ENCODE assay signal across 8 mouse cellular contexts in the genomic region with DNA sequence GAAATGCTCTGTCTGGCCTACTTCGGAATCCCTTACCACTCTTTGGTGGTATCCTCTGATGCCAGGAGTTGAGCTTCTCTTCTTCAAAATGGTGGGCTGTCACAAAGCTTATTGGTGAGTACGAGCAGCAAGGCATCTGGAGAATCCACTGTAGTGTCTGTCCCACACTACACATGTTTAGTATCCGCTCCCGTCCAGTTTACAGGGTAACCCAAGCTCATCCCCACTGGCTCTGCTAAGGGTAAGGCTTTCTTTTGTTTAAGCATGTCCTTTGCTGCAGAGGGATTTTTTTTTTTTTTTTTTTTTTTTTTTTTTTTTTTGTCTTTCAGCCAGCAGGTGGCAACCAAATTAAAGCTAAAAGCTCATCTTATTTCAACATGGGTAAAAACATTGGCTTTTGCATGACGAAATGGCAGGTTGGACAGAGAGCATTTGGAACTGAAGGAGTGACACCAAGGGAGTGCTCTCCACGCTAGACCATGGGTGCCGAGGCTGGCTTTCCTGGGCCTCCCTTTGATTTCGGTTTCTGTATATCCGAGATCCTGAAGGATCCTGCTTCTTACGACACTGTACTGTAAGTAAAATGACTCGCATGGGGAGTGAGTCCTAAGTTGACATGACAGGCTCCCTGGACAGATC. TPM values are rescaled to one million over a fixed set of nuclear protein-coding genes. Genes with fewer than 3 reads are reported as not detected.
DNase-seq lines count a peak whose midpoint lies in the region; ATAC-seq and TF ChIP-seq lines count a peak whose summit lies in the region.

A gene (plus strand): TSS at position 493 of the 639 bp plus-strand sequence.

- no peaks in the 10 kb centered on the region for H3K9me3 ChIP-seq in heart, embryonic 16.5 days (replicated peaks; ENCODE audit: control insufficient read depth, low read length)
- no peaks in the 10 kb centered on the region for H3K9me3 ChIP-seq in limb, embryonic 15.5 days
- no peaks in the 10 kb centered on the region for H3K9me3 ChIP-seq in stomach, postnatal 0 days (ENCODE audit: control insufficient read depth, low read length)

- 72% methylated on average over 11 of the region's 11 CpGs for whole genome bisulfite sequencing in heart, embryonic 16.5 days
- 78% methylated on average over 11 of the region's 11 CpGs for WGBS in limb, embryonic 15.5 days
- 77% methylated on average over 11 of the region's 11 CpGs for WGBS in stomach, postnatal 0 days

- peak; percentile 2; the same call in 1 of the 2 replicates for TF ChIP-seq CTCF in bone marrow macrophage, adult 2 months (IDR thresholded peaks at IDR 0.05; ENCODE audit: low read depth, low read length)
- peak; percentile 47 for TF ChIP-seq CTCF in stomach, postnatal 0 days (IDR thresholded peaks at IDR 0.05; ENCODE audit: low read depth)

- no peaks in the 10 kb centered on the region for H3K27me3 ChIP-seq in heart, embryonic 16.5 days (ENCODE audit: control insufficient read depth, insufficient read depth, low read length)
- H3K27me3 ChIP-seq in limb, embryonic 15.5 days, result no peaks in the 10 kb centered on the region
- no peaks in the 10 kb centered on the region for H3K27me3 ChIP-seq in stomach, postnatal 0 days (ENCODE audit: control insufficient read depth, insufficient read depth, low read length)

- no peak within 1 kb of the TSS for H3K27ac ChIP-seq in bone marrow macrophage, adult 2 months (ENCODE audit: insufficient read depth, low read depth, low read length)
- no peak within 1 kb of the TSS for H3K27ac ChIP-seq in heart, embryonic 16.5 days (ENCODE audit: low read length)
- H3K27ac ChIP-seq in limb, embryonic 15.5 days, result no peak within 1 kb of the TSS
- no peak within 1 kb of the TSS for H3K27ac ChIP-seq in stomach, postnatal 0 days (replicated peaks)

- no peak for ATAC-seq in heart, embryonic 16.5 days (replicated peaks; ENCODE audit: extremely low read depth, insufficient read depth, low FRiP score)
- ATAC-seq in limb, embryonic 15.5 days (ENCODE audit: insufficient number of reproducible peaks, low FRiP score, low TSS enrichment, low read depth), result no peak
- no peak for ATAC-seq in stomach, postnatal 0 days (ENCODE audit: low FRiP score, low TSS enrichment)

- H3K4me3 ChIP-seq in bone marrow macrophage, adult 2 months (ENCODE audit: insufficient read depth, low read length), result no peak within 1 kb of the TSS
- H3K4me3 ChIP-seq in heart, embryonic 16.5 days (ENCODE audit: low read length), result no peak within 1 kb of the TSS
- no peak within 1 kb of the TSS for H3K4me3 ChIP-seq in limb, embryonic 15.5 days
- no peak within 1 kb of the TSS for H3K4me3 ChIP-seq in stomach, postnatal 0 days (ENCODE audit: low read depth, low read length)

- peaks cover 6% of the 10 kb centered on the region; the same call in 1 of the 2 replicates for H3K4me1 ChIP-seq in bone marrow macrophage, adult 2 months (ENCODE audit: control insufficient read depth, insufficient read depth, low read length)
- H3K4me1 ChIP-seq in heart, embryonic 16.5 days (ENCODE audit: control insufficient read depth, insufficient read depth, low read length), result no peaks in the 10 kb centered on the region
- H3K4me1 ChIP-seq in limb, embryonic 15.5 days, result no peaks in the 10 kb centered on the region
- H3K4me1 ChIP-seq in stomach, postnatal 0 days (replicated peaks; ENCODE audit: control insufficient read depth, insufficient read depth), result no peaks in the 10 kb centered on the region

- intact Hi-C loops in left cerebral cortex, postnatal 10 days (cut with DNase I), result loop anchor here (5.0 kb wide), 2 partner anchors 139 to 381 kb away; no protein-coding TSS in a partner anchor

- no peak for DNase-seq in left cerebral cortex, postnatal 10 days (ENCODE audit: extremely low spot score in 1 of 2, low spot score in 2 of 2)
- DNase-seq in left cerebral cortex, adult 9 months (ENCODE audit: low spot score in 2 of 2), result no peak
- DNase-seq in stomach, postnatal 0 days (ENCODE audit: low spot score), result no peak
- DNase-seq in lung, postnatal 10 days, result no peak
- DNase-seq in lung, postnatal 4 days, result no peak

- H3K9ac ChIP-seq in heart, embryonic 16.5 days (ENCODE audit: low read length), result no peak within 1 kb of the TSS
- no peak within 1 kb of the TSS for H3K9ac ChIP-seq in limb, embryonic 15.5 days
- H3K9ac ChIP-seq in stomach, postnatal 0 days (ENCODE audit: low read length), result no peak within 1 kb of the TSS

- H3K36me3 ChIP-seq in heart, embryonic 16.5 days (ENCODE audit: control insufficient read depth, insufficient read depth), result no peaks in the 10 kb centered on the region
- H3K36me3 ChIP-seq in limb, embryonic 15.5 days, result no peaks in the 10 kb centered on the region
- no peaks in the 10 kb centered on the region for H3K36me3 ChIP-seq in stomach, postnatal 0 days (ENCODE audit: control insufficient read depth, insufficient read depth, low read length)

- peak within 1 kb of the TSS; percentile 4; the same call in 1 of the 2 replicates for H3K4me2 ChIP-seq in heart, embryonic 16.5 days (ENCODE audit: low read depth, low read length)
- no peak within 1 kb of the TSS for H3K4me2 ChIP-seq in limb, embryonic 15.5 days
- H3K4me2 ChIP-seq in stomach, postnatal 0 days (replicated peaks; ENCODE audit: low read depth), result peak within 1 kb of the TSS; percentile 17; the same call in 1 of the 2 replicates

- no peak for TF ChIP-seq EP300 in stomach, postnatal 0 days (optimal IDR thresholded peaks at IDR 0.05)

- no peak for TF ChIP-seq POLR2A in bone marrow macrophage, adult 2 months (IDR thresholded peaks at IDR 0.05; ENCODE audit: borderline replicate concordance, low read depth, low read length)

RNA-seq across cellular contexts. Expression of the gene that starts here (rescaled TPM):
- 10 to 100 TPM; 10.1 TPM for total RNA-seq in left cerebral cortex, postnatal 10 days (2021)
- polyA plus RNA-seq in bone marrow macrophage, adult 2 months (2012; ENCODE audit: insufficient read depth, insufficient read length, missing spikeins), result 126 and 149 TPM in 2 replicates
- 39.6 and 42.4 TPM in 2 replicates for polyA plus RNA-seq in heart, embryonic 16.5 days (2015; fragmentation: Nextera tagmentation; extraction: Ambion mirVana)
- 25.0 and 26.2 TPM in 2 replicates for polyA plus RNA-seq in limb, embryonic 15.5 days (2015; fragmentation: Nextera tagmentation; extraction: Ambion mirVana)
- polyA plus RNA-seq in stomach, postnatal 0 days (2015; fragmentation: Nextera tagmentation; extraction: Ambion mirVana), result 15.1 and 16.1 TPM in 2 replicates
